Mouse (Mus musculus): Measurements from ENCODE around the gene Nup205.
"Not testable (repeated sequence)": the region's sequence is repeated elsewhere in the genome, so short reads cannot be mapped to it uniquely, and the experiment has no call there.

Gene Nup205

DNA sequence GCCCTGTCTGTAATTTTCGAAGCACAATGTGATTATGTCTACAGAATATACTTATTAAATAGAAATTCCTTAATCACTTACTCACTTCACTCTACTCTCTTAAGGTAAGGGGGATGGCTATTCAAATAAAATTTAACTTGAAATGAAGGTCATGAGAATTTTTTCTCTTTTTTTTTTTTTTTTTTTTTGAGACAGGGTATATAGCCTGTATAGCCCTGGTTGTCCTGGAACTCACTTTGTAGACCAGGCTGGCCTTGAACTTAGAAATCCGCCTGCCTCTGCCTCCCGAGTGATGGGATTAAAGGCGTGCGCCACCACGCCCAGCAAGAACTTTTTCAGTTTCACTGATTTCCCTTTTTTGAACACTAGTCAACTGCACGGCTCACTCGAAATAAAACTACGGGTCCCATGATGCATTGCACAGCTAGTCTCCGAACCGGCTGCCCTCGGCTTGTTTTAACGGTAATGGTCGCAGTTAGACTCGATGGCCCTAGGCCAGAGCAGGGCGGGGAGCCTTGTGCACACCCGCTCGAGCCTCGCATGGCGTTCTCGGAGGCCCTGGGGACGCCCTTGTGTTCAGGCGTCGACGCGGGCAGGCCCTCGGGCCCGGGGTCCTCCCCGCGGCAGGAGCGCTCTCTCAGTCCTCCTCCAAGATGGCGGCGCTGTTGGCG is at the start of gene Nup205:
Nup205 (plus strand) TSS at position 443 of the 671 bp plus-strand sequence.
- DNase-seq (ENCODE audit: low read depth, low spot score) = peak; percentile 93

DNA sequence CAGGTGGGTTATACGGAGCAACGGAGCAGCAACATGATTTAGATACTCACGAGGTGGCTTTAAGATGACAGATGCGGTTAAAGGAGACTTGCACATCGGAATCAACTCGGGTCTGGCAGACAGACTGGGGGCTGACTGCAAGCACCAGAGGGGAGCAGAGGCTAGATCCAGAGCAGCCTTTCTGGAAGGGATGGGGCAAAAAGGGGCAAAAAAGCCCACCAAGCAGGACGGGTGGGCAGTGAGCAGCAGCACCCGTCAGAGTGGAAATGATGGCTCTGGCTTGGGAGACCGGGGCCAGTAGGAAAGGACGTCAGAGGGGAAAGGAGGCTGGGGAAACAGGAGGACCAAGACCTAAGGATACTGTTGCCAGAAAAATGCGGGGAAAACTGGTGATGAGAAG is 44.4 kb upstream of the Nup205 start:
- DNase-seq (ENCODE audit: low read depth, low spot score) = peak; percentile 20

DNA sequence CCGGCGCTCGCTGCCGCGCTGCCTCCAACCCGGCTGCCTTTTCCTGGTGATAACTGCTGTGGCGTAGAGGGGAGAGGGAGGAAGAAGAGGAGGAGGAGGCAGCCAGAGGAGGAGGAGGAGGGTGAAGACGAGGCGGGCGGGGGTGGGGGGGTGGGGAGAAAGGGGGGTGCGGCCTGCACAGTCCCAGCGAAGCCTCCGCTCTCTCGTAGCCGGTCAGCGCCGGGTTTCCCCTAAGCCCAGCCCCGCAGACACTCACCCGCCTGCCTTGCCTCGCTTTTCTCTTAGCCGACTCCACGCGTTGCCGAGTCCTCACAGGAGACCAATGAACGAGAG is 44.0 kb upstream of the Nup205 start:
- DNase-seq (ENCODE audit: low read depth, low spot score) = no peak

DNA sequence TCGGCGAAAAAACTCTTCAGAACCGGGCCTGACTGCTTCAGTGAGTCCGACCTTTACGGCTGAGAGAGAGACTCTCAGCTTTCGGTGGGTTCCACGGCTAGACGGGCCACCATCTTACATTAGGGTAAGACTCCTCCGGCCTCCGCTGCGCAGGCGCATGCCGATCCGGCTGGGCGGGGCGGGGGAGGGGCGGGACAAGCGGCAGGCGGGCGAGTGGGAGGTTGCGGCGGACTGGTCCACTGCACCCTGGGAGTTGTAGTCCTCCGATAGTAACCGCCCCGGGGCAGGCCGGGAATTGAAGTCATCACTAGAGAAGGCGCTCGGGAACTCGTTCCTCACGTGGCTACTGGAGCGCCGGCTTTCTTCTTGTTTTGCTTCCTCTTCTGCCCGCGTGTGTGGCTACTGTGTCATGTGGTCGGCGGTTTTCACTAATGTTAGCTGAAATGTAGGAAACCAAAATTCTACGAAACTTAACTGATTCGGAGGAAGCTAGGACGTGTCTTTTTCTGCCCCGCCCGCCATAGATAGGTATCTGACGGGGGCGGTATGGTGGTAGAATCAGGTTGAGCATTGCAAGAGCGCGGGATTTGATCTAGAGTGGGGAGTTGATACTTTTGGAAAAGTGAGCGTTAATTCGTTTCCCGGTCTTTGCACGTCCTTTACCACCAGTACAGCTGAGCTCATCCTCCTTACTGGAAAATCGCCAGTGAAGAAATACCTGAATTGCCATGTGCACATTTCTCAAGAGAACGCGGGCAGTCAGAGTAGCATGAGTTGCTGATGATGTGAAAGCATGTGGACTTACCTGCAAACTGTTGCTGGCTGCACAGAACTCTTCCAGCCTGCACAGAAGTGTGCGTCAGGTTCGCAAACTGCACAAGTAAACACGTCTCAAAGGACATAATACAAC is 43.4 kb upstream of the Nup205 start, which contains the start of gene Cnot4:
Cnot4 (minus strand) TSS at position 146 of the 910 bp plus-strand sequence.
- peak; percentile 98 for DNase-seq (ENCODE audit: low read depth, low spot score)

DNA sequence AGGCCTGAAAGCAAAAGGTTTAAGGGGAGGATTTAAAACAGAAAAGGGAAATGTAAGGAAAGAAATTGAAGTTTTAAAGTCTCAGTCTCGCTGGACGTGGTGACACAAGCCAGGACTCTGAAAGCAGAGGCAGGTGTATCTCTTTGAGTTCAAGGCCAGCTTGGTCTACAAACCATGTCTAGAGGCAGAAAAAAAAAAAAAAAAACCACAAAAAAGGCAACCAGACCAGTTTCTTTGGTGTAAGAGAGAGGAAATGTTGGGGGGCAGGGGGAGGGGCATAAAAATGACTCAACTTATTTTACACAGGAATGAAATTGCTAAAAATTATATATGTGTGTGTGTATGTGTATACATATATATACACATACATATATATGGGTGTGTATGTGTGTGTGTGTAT is 42.4 kb upstream of the Nup205 start:
- peak; percentile 12 for DNase-seq (ENCODE audit: low read depth, low spot score)

DNA sequence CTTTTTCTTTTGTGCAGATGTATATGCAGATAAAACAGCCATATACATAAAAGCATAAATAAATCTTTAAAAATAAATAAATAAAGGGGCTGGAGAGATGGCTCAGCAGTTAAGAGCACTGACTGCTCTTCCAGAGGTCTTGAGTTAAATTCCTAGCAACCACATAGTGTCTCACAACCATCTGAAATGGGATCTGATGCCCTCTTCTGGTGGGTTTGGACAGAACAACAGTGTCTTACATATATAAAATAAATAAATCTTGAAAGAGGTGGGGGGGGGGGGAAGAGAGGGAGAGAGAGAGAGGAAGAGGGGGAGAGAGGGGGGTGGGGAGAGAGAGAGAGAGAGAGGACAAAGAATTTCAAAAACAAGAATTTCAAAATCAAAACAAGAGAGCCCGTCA is 36.9 kb upstream of the Nup205 start:
- peak; percentile 65 for DNase-seq (ENCODE audit: low read depth, low spot score)

DNA sequence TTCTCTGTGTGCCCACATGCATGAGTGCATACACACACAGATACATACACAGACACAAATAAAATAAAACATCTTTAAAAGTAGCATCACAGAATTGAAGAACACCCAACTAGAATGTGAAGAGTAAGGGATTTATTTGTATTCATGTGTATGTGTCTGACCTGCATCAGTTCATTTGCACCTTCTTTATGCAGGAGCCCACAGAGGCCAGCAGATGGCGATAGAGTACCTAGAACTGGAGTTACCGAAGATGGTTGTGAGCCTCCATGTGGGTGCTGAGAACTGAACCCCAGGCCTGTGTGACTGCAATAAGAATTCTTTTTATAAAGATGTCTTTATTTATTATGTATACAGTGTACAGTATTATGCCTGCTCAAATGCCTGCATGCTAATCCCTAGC is 31.7 kb upstream of the Nup205 start:
- peak; percentile 77 for DNase-seq (ENCODE audit: low read depth, low spot score)

DNA sequence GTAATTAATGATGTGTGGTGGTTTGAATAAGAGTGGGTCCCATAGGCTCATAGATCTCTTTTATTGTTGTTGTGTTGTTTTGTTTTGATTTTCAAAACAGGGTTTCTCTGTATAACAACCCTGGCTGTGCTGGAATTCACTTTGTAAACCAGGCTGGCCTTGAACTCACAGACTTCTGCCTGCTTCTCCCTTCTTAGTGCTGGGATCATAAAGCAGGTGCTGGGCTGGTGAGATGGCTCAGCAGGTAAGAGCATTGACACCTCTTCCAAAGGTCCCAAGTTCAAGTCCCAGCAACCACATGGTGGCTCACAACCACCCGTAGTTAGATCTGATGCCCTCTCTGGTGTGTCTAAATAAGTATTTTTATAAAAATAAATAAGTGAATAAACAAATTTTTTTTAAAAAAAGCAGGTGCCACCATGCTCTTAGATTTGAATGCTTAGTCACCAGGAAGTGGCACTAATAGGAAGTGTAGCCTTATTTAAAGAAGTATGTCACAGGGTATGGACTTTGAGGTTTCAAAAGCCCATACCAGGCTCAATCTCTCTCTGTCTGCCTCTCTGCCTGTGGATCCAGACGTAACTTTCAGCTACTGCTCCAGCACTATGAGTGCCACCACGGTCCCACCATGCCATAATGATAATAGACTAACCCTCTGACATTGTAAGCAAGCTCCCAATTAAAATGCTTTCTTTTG is 29.3 kb upstream of the Nup205 start:
- no peak for DNase-seq (ENCODE audit: low read depth, low spot score)

DNA sequence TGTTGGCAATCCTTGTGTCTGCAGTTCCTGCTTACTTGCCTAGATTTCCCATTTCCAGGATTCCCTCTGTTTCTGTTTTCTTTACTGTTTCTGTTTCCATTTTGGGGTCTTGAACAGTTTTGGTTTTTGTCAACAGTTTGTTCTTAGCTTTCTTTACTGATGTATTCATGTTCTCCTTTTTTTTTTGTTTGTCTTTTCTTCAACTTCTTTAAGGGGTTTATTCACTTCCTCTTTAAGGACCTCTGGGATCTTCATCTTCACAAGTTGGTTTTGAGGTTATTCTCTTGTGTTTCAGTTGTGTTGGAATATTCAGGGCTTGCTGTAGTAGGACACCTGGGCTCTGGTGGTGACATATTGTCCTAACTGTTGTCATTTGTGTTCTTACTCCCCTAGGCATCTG is 22.7 kb upstream of the Nup205 start:
- no peak for DNase-seq (ENCODE audit: low read depth, low spot score)

DNA sequence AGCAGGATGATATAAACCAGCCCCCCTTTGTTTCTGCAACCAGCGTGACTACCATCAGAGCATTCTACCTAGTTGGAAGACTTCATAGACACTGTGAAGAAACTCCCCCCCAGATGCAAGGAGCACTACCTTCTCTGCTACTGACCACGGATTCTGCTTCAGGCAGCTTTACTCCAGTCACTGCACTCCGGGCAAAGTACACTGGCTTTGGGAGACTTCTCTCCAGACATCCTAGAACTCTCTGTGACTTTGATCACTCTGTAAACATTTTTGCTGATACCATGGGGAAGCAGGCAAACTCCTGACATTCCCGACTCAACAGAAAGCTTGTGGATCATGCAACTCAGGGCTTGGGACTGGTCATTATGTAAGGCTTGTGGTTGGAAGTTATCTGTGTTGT is 8.0 kb upstream of the Nup205 start:
- no peak for DNase-seq (ENCODE audit: low read depth, low spot score)

DNA sequence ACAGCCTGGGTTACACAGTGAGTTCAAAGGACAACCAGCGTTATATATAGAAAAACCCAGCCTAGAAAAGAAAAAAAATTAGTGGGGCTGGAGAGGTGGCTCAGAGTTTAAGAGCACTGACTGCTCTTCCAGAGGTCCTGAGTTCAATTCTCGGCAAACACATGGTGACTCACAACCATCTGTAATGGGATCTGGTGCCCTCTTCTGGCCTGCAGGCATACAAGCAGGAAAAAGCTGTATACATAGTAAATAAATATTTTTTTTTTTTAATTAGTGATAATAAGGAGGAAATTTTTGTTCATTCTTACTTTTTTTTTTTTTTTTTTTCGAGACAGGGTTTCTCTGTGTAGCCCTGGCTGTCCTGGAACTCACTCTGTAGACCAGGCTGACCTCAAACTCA is 5.2 kb upstream of the Nup205 start:
- DNase-seq (ENCODE audit: low read depth, low spot score) = not testable (repeated sequence)

DNA sequence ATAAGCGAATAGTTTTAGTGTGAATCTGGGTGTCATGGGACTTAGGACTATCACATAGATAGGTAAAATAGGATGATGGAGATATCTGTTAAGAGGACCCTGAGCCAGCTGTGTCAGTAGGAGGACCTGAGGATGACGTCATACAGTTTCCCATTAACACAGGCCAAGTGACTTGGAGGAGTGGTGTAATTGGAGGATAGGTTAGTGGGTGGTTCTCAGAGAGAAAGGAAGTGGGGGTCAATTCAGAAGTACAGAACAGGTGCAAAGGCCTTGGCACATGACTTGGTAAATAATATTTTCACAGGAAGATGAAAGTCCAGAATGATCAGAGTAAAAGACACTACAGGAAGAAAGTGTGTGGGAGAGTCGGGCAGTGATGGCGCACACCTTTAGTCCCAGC is 4.0 kb upstream of the Nup205 start:
- DNase-seq (ENCODE audit: low read depth, low spot score) = no peak

DNA sequence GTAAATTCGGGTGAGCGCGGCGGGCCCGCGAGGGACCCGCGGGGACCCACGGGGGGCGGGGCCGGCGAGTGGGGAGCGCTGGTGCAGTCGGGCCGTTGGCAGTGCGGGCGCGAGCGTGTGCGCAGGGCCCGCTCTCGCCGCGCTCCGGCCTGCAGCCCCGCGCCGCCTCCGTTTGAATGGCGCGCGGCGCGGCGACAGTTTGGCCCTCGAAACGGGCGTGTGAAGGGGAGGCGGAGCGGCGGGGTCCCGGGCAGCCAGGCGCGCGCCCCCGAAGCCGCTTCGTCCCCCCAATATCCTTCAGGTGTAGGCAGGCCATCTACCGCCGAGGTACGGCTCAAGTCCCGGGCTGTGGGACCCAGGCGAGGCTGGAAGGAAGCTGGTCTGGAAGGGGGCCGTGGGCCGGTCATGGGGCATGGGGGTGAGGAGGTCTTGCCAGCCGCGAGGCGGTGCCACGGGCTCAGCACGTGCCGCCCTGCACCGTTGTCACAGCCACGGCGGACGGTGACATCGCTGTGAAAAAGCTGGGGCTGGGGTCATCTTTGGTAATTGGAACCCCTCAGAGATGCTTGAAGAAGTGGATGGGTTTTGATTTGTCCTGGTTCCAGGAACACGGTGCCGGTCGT is 540 bp downstream of the Nup205 start:
- DNase-seq (ENCODE audit: low read depth, low spot score) = peak; percentile 59

DNA sequence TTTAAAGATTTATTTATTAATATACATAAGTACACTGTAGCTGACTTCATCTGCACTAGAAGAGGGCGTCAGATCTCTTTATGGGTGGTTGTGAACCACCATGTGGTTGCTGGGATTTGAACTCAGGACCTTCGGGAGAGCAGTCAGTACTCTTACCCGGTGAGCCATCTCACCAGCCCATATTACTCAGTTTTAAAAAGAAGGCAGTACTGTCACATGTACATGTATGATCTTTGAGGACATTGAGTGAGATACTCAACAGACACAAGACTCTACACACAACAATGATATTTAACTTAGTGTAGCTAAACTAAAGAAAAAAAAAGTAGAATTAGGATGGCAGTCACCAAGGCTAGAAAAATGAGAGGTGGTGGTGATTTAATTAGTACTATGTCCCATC is 2.1 kb downstream of the Nup205 start:
- DNase-seq (ENCODE audit: low read depth, low spot score) = not testable (repeated sequence)

DNA sequence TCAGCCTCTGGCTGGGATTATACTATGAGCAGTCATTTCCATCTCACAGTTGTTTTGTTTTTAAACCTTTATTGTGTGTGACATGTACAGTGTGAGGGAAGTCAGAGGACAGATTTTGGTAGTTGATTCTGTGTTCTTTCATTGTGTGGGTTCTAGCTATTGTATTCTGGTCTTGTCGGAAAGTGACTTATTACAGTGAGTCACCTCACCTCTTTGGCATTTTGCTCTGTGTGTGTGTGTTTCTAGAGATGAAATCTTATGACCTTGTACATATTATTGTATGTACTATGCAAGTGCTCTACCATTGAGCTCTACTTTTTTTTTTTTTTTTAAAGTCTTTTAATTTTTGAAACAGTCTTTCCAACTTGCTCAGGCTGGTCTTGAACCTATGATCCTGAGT is 7.6 kb downstream of the Nup205 start:
- no peak for DNase-seq (ENCODE audit: low read depth, low spot score)

DNA sequence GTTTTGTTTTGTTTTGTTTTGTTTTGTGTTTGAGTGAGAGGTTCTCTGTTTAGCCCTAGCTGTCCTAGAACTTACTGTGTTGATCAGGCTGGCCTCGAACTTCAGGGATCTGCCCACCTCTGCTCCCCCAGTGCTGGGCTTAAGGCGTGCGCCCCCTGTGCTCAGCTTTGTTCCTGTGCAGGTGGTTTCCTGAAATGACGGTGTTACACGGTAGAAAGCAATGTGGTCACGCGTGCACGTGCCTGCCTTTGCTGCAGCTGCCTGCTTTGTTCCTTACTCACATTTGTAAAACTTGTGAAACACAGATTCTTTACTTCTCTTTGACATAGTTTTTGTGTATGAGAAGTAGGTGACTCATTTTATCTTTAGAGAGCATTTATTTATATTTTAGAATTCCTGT is 14.0 kb downstream of the Nup205 start:
- DNase-seq (ENCODE audit: low read depth, low spot score) = peak; percentile 43

DNA sequence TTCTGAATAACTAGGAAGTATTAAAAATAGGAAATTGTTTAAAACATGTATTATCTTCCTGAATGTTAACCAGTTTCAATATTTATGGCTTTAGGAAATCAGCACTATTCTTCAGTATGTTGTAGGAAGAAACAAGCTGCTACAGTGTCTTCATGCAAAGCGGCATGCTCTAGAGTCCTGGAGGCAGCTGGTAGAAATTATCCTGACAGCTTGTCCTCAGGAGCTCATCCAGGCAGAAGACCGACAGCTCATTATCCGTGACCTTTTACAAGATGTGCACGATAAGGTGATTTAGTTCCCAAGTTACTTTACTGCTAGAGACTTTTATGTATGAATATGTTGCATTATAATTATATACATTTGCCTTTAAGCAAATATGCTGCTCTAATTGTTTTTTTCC is 48.5 kb downstream of the Nup205 start:
- DNase-seq (ENCODE audit: low read depth, low spot score) = no peak

DNA sequence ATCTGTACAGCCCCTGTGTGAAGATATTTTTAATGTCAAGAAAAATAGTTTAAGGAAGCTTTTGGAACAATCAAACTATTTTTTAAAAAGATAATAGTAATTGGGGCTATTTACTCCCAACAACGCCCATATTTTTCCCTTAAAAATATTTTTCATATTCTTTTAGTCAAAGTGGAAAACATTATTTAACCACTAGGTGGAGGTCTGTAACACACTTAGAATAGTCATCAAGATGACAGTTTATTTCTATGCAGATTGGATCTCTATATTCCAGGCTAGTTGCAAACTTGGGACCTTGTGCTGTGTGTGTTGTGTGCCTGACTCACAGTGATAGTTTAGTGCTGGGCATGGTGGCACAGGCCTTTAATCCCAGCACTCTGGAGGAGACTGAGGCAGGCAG is 52.2 kb downstream of the Nup205 start:
- no peak for DNase-seq (ENCODE audit: low read depth, low spot score)

DNA sequence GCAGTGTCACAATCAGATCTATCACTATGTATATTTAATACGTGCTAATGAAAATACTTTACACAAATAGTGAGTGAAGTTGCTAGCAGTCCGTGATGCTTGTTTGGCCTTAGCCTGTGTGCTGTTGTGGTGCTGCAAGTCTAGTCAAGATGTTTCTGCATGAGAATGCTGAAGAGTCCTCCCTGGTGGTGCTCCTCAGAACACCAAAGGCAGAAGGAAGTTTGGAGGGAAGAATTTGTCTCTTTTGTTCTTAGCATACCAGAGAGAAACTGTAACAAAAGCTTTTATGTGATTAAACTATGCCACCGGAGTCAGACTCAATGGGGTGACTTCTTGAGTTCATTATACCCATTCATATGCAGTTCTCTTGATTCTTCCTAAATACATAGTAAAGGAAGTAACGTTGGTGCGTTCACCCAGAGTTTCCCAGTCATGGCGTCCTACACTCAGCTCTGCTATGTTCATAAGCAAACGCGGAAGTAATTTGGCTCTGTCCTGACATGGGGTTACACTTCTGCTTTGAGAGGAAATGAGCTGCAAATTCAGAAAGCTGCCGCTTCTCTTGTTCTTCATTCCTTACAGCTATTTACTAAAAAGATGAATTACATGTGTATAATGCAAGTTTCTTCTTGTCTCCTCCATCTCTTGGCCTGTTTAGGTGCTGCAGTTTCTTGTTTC is 59.0 kb downstream of the Nup205 start:
- DNase-seq (ENCODE audit: low read depth, low spot score) = peak; percentile 93

DNA sequence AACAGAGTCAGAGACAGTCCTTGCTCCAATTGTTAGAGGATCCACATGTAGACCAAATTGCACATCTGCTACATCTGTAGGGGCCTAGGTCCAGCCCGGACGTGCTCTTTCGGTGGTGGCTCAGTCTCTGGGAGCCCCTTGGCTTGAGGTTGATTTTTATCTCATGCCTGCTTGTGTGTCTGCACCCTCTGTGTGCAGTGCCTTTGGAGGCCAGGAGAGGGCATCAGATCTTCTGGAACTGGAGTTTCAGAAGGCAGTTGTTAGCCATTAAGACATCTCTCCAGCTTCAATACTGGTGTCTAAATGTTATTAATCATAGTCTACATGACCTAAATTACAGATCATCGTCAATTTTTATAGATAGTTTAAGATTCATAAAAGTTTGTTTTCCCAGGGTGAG is 66.0 kb downstream of the Nup205 start:
- DNase-seq (ENCODE audit: low read depth, low spot score) = peak; percentile 55

DNA sequence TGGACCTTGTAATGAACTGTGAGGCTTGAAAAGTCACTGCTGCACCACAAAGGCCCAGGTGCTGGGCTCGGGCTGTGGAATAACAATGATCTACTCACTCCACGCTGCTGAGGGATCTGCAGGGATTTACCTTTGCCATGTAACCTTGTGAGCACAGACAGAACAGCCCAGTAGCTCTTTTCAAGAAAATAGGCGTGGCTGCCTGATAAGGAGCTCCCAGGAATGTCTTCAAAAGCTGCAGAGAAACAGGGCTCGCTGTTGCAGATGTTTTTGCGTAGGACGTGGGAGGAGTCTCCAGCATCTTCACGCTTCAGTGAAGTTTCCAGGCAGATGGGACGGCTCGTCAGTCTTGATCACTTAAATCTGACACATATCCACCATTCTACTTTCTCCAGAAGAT is 66.8 kb downstream of the Nup205 start:
- DNase-seq (ENCODE audit: low read depth, low spot score) = peak; percentile 53
